Mouse (Mus musculus) CD4-positive naive resting alpha-beta T cell, adult 57 days (primary cell): ENCODE measurements around the gene Olfr736. TPM values are rescaled to one million over a fixed set of nuclear protein-coding genes. Genes with fewer than 3 reads are reported as not detected.

Experiments used
- total RNA-seq: library from RNA; stranded (reverse); gene quantifications from one replicate; pipeline ENCODE4 v1.2.4, GENCODE M21; 2023

Olfr736 gene
- not detected for total RNA-seq

DNA sequence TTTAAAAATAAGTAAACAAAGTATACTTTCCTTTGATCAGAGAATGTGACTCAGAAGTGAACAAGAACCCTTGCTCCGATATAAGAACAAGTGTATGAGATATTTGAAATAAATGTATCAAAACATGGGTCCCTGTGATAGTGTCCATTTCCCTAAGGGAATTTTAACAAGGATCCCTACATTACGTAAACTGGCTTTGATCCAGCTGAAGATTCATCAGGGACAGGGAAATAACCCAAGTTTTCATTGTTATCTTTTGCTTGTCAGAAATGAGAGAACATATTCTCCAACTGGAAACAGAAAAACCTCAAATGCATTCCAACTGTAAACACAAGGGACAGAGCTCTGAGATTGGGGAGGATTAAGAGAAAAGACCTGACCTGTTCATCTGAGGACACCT, at the start of gene Olfr736:
Gene Olfr736, plus strand, starts transcription at position 301 of the 400 bp plus-strand sequence.

DNA sequence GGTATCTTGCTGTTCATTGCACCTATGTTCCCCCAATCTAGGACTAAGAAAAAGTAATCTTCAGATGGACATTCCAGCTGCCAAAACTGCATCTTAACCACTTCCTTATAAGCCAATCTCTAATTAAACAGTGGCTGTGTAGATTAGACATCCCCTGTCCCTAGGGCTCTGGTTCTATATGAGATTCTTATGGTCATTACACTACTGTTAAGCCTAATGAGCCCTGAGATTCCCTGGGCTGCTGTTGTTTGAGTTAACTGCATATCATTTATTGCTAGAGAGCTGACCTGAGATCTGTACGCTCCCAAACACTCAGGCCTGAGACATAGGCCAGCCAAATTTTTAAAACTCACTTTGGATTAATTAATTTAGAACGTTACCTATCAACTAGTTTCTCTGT, 32.2 kb upstream of the Olfr736 start, which contains the start of gene Olfr735:
Gene Olfr735, minus strand, starts transcription at position 77 of the 400 bp plus-strand sequence.

DNA sequence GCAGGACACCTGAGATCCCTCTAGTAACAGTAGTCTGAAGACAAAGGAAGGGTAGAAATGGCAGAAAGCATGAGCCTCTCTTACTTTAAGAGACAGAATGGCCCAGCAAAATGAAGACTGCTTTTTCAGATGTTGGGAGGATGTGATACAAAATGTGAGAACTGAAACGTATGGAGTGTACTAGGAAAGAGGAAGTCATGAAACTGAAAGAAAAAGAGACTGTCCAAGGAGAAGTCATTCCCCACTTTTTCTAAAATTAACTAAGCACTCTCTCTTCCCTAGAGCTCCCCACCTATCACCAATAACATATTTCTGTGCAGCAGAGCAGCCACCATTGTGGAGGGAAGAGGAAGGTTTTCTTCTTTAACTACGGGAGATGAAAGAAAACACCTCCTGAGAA, 23.4 kb upstream of the Olfr736 start, which contains the start of gene Tlr11:
Gene Tlr11, plus strand, starts transcription at position 322 of the 400 bp plus-strand sequence.

DNA sequence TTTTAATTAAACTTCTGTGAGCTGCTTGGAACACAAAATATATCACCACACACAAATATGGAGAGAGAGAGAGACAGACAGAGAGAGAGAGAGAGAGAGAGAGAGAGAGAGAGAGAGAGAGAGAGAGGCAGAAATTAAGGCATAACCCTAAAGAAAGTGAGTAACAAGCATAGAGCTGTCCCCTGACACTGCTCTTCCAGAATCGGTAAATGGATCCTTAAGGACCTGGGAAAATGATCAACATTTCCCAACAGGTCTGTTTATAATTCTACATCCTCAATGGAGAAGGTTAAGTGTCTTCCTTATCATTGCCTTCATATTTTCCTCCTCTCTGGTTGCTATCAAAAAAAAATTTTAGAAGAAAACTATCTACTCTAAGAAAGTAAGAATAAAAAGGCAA, 26.3 kb downstream of the Olfr736 start, which contains the start of gene Olfr738:
Gene Olfr738, plus strand, starts transcription at position 301 of the 400 bp plus-strand sequence.

DNA sequence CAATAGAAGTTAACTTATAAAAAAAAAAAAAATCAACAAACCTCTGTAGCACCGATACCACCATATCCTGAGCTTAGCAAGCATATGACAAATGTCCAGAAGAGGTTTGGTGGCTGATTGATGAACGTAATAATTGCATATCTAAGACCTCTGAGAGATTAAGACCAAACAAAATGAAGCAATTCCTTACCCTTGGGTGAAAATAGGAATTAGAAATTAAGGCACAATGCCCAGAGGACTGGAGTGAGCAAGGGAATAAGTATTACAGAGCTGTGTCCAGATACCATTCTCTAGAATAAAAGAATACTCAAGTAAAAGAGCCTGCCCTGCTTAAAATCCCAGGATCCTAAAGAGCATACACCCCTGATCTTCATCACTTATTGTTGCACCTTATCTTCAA, 37.4 kb downstream of the Olfr736 start, which contains the start of gene Olfr739:
Gene Olfr739, plus strand, starts transcription at position 301 of the 400 bp plus-strand sequence.

Other genes starting within 250 kb of the Olfr736 start
- gene Olfr728, start 238.5 kb upstream of the Olfr736 start, total RNA-seq, result not detected
- gene Olfr729, start 228.3 kb upstream of the Olfr736 start, total RNA-seq, result not detected
- gene Olfr730, start 193.0 kb upstream of the Olfr736 start, total RNA-seq, result not detected
- not detected for gene Olfr731, start 139.3 kb upstream of the Olfr736 start, total RNA-seq
- not detected for gene Olfr732, start 97.0 kb upstream of the Olfr736 start, total RNA-seq
- gene Olfr733, start 79.6 kb upstream of the Olfr736 start, total RNA-seq, result not detected
- not detected for gene Olfr734, start 54.4 kb upstream of the Olfr736 start, total RNA-seq
- gene Olfr735, start 32.3 kb upstream of the Olfr736 start, total RNA-seq, result not detected
- 0.24 TPM for gene Tlr11, start 23.2 kb upstream of the Olfr736 start, total RNA-seq
- gene Olfr738, start 26.4 kb downstream of the Olfr736 start, total RNA-seq, result not detected
- gene Olfr739, start 37.5 kb downstream of the Olfr736 start, total RNA-seq, result not detected
- not detected for gene Olfr740, start 64.4 kb downstream of the Olfr736 start, total RNA-seq
- gene Olfr741, start 91.6 kb downstream of the Olfr736 start, total RNA-seq, result not detected
- not detected for gene Olfr742, start 122.4 kb downstream of the Olfr736 start, total RNA-seq
- not detected for gene Olfr743, start 140.7 kb downstream of the Olfr736 start, total RNA-seq
- gene Olfr744, start 233.7 kb downstream of the Olfr736 start, total RNA-seq, result not detected